Mouse (Mus musculus) liver, postnatal 0 days (tissue): Measurements from ENCODE around the gene Adamts13. TPM values are rescaled to one million over a fixed set of nuclear protein-coding genes. Genes with fewer than 3 reads are reported as not detected.
A peak's percentile ranks its signal among the peaks of the same experiment; 100 is the strongest.

Source experiments
- ATAC-seq: fragments of 200-750 bp; cut with Nextera tagmentation; 2 replicates; pipeline ENCODE4 v1.8.0; 2017; ENCODE audit warnings: mild to moderate bottlenecking, moderate library complexity
- DNase-seq: peaks from one replicate; pipeline ENCODE4 v3.0.0-alpha.2; 2016
- H3K27ac ChIP-seq: fragments of 300-500 bp; sonication (generic); 2 replicates; pipeline ENCODE4 v1.5.1; 2014; ENCODE audit warnings: antibody characterized with exemption, moderate library complexity, mild to moderate bottlenecking, low read depth
- H3K27me3 ChIP-seq: fragments of 300-500 bp; sonication (generic); 2 replicates; pipeline ENCODE4 v1.6.1; 2014; ENCODE audit warnings: low read length, control low read depth, mixed read lengths; ENCODE audit not compliant: insufficient read depth
- H3K36me3 ChIP-seq: fragments of 300-500 bp; sonication (generic); replicated peaks from 2 replicates; pipeline ENCODE4 v1.6.1; 2014; ENCODE audit warnings: mild to moderate bottlenecking, control low read depth, low read length, moderate library complexity, mixed read lengths; ENCODE audit not compliant: insufficient read depth
- H3K4me1 ChIP-seq: fragments of 300-500 bp; sonication (generic); 2 replicates; pipeline ENCODE4 v1.6.1; 2014; ENCODE audit warnings: antibody characterized with exemption, mild to moderate bottlenecking, control low read depth; ENCODE audit not compliant: insufficient read depth
- H3K4me2 ChIP-seq: fragments of 300-500 bp; sonication (generic); 2 replicates; pipeline ENCODE4 v1.6.1; 2014; ENCODE audit warnings: low read depth, mild to moderate bottlenecking, low read length, moderate library complexity, mixed read lengths
- H3K4me3 ChIP-seq: fragments of 300-500 bp; sonication (generic); 2 replicates; pipeline ENCODE4 v1.5.1; 2014; ENCODE audit warnings: low read depth, low read length
- H3K9ac ChIP-seq: fragments of 300-500 bp; sonication (generic); replicated peaks from 2 replicates; pipeline ENCODE4 v1.6.1; 2014; ENCODE audit warnings: mild to moderate bottlenecking, moderate library complexity
- H3K9me3 ChIP-seq: fragments of 300-500 bp; sonication (generic); 2 replicates; pipeline ENCODE4 v1.6.1; 2016; ENCODE audit warnings: mild to moderate bottlenecking, control low read depth, low read length, mixed read lengths
- CTCF ChIP-seq: sonication (generic); IDR thresholded peaks from 2 replicates; pipeline ENCODE4 v1.5.1; 2016; ENCODE audit warnings: antibody characterized with exemption, low read depth
- EP300 ChIP-seq: IDR thresholded peaks from 2 replicates; pipeline ENCODE4 v1.6.1; 2016; ENCODE audit warnings: antibody characterized with exemption, low read depth, mild to moderate bottlenecking
- WGBS: fragments of 180-500 bp; shearing (Covaris S2); extraction: QIAGEN DNeasy Blood & Tissue Kit; methylation state at CpG from one replicate; pipeline ENCODE4 v1.1.7; 2014; ENCODE audit not compliant: insufficient replicate concordance; 5-methylcytosine and 5-hydroxymethylcytosine counted together
- polyA plus RNA-seq: library from polyadenylated mRNA; unstranded; fragments of >200 nt; fragmentation: Nextera tagmentation; extraction: Ambion mirVana; gene quantifications from 2 replicates; pipeline ENCODE4 v1.2.1, GENCODE M21; 2015

Gene Adamts13
- polyA plus RNA-seq, 1 experiment from 2014 or later, result 1.9 TPM

DNA sequence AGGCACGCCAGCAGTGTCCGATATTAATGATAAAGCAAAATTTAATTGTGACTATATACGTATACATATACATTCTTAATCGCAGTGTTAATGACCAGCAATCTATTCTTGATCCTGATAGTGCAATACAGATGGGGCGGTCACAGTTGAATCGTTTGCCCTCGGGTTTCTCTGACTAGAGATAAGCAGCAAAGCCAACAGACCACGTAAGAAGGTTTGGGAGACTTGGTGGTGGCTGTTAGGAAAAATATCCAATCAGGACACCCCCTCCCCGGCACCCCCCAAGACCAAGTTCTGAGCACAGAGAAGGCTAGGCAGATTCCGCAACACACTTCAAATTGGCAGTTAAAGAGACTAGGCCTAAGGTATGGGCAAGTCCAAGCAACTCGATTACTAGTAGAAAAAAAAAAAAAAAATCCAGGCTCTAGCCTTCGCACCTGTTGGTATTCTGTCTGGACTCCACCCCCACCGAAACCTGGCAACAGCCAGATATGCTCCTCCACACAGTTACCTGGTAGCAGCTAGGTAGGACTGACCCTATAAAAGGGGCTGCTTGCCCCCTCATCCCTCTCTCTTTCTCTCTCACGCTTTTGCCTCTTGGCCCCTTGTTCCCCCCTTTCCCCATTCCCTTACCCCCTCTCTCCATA lies 8.4 kb upstream of the Adamts13 start:
- H3K9me3 ChIP-seq, result peaks cover 4% of the 10 kb centered on the region
- peaks cover 24% of the 10 kb centered on the region for H3K4me1 ChIP-seq
- peak overlapping the region; percentile 86 for H3K4me3 ChIP-seq
- ATAC-seq, result peak; percentile 18
- H3K36me3 ChIP-seq, result peaks cover 18% of the 10 kb centered on the region
- H3K4me2 ChIP-seq, result peak overlapping the region; percentile 82
- TF ChIP-seq CTCF, result no peak
- peak; percentile 54 for TF ChIP-seq EP300
- no peak for DNase-seq
- H3K27ac ChIP-seq, result peak overlapping the region; percentile 100
- WGBS, result 18% methylated on average over 14 of the region's 14 CpGs
- no peaks in the 10 kb centered on the region for H3K27me3 ChIP-seq
- H3K9ac ChIP-seq, result peak overlapping the region; percentile 90

DNA sequence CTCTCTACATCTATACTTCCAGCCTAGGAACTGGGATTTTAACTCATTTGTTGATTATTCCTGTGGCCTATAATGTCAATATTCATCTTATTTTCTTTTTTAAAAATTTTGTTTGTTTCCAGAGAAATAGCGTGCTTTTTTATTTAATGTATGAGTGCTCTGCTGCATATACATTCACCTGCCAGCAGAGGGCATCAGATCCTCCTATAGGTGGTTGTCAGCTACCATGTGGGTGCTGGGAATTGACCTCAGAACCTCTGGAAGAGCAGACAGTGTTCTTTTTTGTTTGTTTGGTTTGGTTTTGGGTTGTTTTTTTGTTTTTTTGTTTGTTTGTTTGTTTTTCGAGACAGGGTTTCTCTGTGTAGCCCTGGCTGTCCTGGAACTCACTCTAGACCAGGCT lies 6.0 kb upstream of the Adamts13 start:
- TF ChIP-seq CTCF, result peak; percentile 44
- TF ChIP-seq EP300, result no peak
- H3K4me1 ChIP-seq, result peaks cover 16% of the 10 kb centered on the region
- H3K4me3 ChIP-seq, result no peak overlapping the region
- no peak for ATAC-seq
- H3K36me3 ChIP-seq, result no peaks in the 10 kb centered on the region
- WGBS, result 68% methylated on average over 2 of the region's 2 CpGs
- no peaks in the 10 kb centered on the region for H3K27me3 ChIP-seq
- H3K9ac ChIP-seq, result no peak overlapping the region
- H3K27ac ChIP-seq, result no peak overlapping the region
- H3K4me2 ChIP-seq, result no peak overlapping the region
- no peak for DNase-seq
- H3K9me3 ChIP-seq, result peaks cover 4% of the 10 kb centered on the region

DNA sequence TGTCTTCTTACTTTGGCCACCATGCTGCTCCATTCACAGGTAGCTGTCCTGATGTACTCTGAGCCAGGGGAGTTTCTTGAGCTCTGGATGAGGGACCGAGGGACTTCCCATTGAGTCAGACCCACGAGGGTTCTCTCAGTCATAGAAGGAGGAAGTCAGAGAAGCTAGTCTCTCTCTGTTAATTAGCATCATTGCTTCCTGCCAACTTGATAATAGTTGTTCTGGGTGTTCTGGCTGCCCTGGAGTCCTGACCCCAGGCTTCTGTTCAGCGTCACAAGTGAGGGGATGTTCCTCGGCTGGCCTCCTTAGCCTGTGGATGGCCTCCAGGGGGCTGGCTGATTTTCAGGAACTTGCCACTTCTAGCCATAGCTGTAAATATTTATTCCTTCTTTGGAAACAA lies 744 bp downstream of the Adamts13 start:
- 0 out of 2 replicates have a peak, but pooled peaks have one; percentile 7 for TF ChIP-seq CTCF
- TF ChIP-seq EP300, result no peak; the same call in 1 of the 2 replicates
- Histone ChIP-seq H3K36me3 (no peaks in the 10 kb centered on the region), H3K9me3 (no peaks in the 10 kb centered on the region), H3K4me3 (no peak overlapping the region), H3K9ac (no peak overlapping the region), H3K4me1 (0 out of 2 replicates have a peak, but pooled peaks cover 9% of the 10 kb centered on the region), H3K4me2 (no peak overlapping the region), H3K27me3 (no peaks in the 10 kb centered on the region), H3K27ac (peak overlapping the region; percentile 66; the same call in 1 of the 2 replicates)
- WGBS, result 19% methylated on average over 4 of the region's 4 CpGs
- ATAC-seq (peak; percentile 73), DNase-seq (no peak)

DNA sequence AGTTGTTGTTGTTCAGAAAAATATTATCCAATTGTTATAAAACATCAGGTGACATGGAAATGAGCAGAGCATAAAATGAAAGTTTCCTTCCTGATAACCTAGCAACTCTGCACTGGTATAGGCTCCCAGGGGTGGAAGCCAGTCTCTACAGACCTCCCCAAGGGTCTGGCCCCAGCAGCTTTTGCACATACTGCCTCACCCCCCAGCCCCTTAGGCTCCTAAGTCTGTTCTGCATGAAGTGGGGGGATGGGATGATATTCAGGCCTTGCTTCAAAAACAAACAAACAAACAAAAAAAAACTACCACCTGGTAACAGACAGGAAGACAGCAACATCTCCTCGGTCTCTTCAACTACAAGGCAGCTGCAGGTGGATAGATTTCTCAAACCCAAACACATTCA lies 7.1 kb downstream of the Adamts13 start:
- WGBS, result 50% methylated on average over 1 of the region's 1 CpGs
- Histone ChIP-seq H3K27ac (no peak overlapping the region), H3K9me3 (no peaks in the 10 kb centered on the region), H3K27me3 (no peaks in the 10 kb centered on the region), H3K4me3 (no peak overlapping the region), H3K36me3 (no peaks in the 10 kb centered on the region), H3K4me2 (no peak overlapping the region), H3K4me1 (peaks cover 9% of the 10 kb centered on the region), H3K9ac (no peak overlapping the region)
- no peak for ATAC-seq
- TF ChIP-seq EP300, result no peak
- no peak for TF ChIP-seq CTCF
- DNase-seq, result no peak

DNA sequence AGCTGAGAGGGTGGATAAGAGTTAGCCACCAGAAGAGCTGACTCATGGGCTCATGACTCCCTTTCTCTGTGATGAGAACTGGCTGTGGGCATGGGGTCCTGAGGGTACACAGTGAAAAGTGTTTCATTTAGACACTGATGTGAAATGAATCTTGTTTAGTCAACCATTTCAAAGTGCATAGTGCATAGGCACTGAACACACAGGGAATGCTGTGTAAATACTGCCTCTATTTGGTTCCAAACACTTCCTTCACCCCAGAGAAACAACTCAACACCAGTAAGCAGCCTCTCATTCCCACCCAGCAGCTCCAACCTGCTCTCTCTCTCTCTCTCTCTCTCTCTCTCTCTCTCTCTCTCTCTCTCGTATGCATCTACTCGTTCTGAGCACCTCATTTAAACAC lies 11.0 kb downstream of the Adamts13 start:
- Histone ChIP-seq H3K4me1 (peaks cover 9% of the 10 kb centered on the region), H3K4me2 (peak overlapping the region; percentile 40), H3K4me3 (no peak overlapping the region), H3K27me3 (no peaks in the 10 kb centered on the region), H3K36me3 (no peaks in the 10 kb centered on the region), H3K27ac (peak overlapping the region; percentile 76), H3K9me3 (no peaks in the 10 kb centered on the region), H3K9ac (no peak overlapping the region)
- 56% methylated on average over 2 of the region's 2 CpGs for WGBS
- no peak for TF ChIP-seq EP300
- no peak for TF ChIP-seq CTCF
- ATAC-seq (peak; percentile 82), DNase-seq (no peak)

DNA sequence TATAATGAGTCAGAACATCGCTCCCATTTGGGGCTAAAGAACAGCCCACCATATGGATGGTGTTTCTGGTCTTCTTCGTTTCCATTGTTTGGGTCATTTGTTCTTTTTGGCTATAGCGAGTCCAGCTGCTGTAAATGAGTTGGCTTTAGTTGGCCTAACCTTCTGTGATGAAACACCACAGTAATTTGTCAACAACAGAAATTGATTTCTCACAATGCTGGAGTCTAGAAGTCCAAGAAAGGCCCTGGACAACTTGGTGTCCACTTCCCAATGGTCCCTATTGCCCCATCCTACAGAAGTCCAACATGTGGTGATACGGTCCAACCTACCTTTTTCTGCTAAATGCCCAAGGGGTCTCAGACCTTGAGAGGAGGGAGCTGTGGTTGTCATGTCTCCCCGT lies 11.4 kb downstream of the Adamts13 start:
- H3K4me2 ChIP-seq, result peak overlapping the region; percentile 40
- H3K36me3 ChIP-seq, result no peaks in the 10 kb centered on the region
- no peak overlapping the region for H3K4me3 ChIP-seq
- TF ChIP-seq EP300 (no peak), CTCF (no peak)
- H3K9ac ChIP-seq, result no peak overlapping the region
- peak; percentile 88 for ATAC-seq
- H3K4me1 ChIP-seq, result peaks cover 9% of the 10 kb centered on the region
- DNase-seq, result no peak
- WGBS, result 74% methylated on average over 5 of the region's 5 CpGs
- H3K27me3 ChIP-seq, result no peaks in the 10 kb centered on the region
- H3K27ac ChIP-seq, result peak overlapping the region; percentile 76
- H3K9me3 ChIP-seq, result no peaks in the 10 kb centered on the region
